Mouse (Mus musculus) forebrain, embryonic 13.5 days (tissue): Measurements from ENCODE around the gene H2al2b. TPM values are rescaled to one million over a fixed set of nuclear protein-coding genes. Genes with fewer than 3 reads are reported as not detected.
"Not testable (repeated sequence)": the region's sequence is repeated elsewhere in the genome, so short reads cannot be mapped to it uniquely, and the experiment has no call there.

Experiments
- ATAC-seq: fragments of 200-750 bp; cut with Nextera tagmentation; 2 replicates; pipeline ENCODE4 v1.8.0; 2017
- H3K27ac ChIP-seq: fragments of 300-500 bp; sonication (generic); 2 replicates; pipeline ENCODE4 v1.5.1; 2015; ENCODE audit warnings: inconsistent platforms, mild to moderate bottlenecking, moderate library complexity
- H3K27me3 ChIP-seq: fragments of 300-500 bp; sonication (generic); 2 replicates; pipeline ENCODE4 v1.6.1; 2015; ENCODE audit warnings: mild to moderate bottlenecking, inconsistent platforms
- H3K36me3 ChIP-seq: fragments of 300-500 bp; sonication (generic); 2 replicates; pipeline ENCODE4 v1.6.1; 2015; ENCODE audit warnings: mild to moderate bottlenecking, inconsistent platforms; ENCODE audit not compliant: poor library complexity, severe bottlenecking
- H3K4me1 ChIP-seq: fragments of 300-500 bp; sonication (generic); 2 replicates; pipeline ENCODE4 v1.6.1; 2015; ENCODE audit warnings: inconsistent platforms
- H3K4me2 ChIP-seq: fragments of 300-500 bp; sonication (generic); 2 replicates; pipeline ENCODE4 v1.6.1; 2015; ENCODE audit warnings: inconsistent platforms, mild to moderate bottlenecking, moderate library complexity
- H3K4me3 ChIP-seq: fragments of 300-500 bp; sonication (generic); 2 replicates; pipeline ENCODE4 v1.5.1; 2015; ENCODE audit warnings: mild to moderate bottlenecking, inconsistent platforms
- H3K9ac ChIP-seq: fragments of 300-500 bp; sonication (generic); 2 replicates; pipeline ENCODE4 v1.6.1; 2015; ENCODE audit warnings: mild to moderate bottlenecking, inconsistent platforms
- H3K9me3 ChIP-seq: fragments of 300-500 bp; sonication (generic); replicated peaks from 2 replicates; pipeline ENCODE4 v1.6.1; 2016; ENCODE audit warnings: inconsistent platforms
- WGBS: fragments of 180-500 bp; shearing (Covaris S2); methylation state at CpG from one replicate; pipeline ENCODE4 v1.1.7; 2015; 5-methylcytosine and 5-hydroxymethylcytosine counted together
- polyA plus RNA-seq: library from polyadenylated mRNA; unstranded; fragments of >200 nt; fragmentation: Nextera tagmentation; extraction: Ambion mirVana; gene quantifications from 2 replicates; pipeline ENCODE4 v1.2.1, GENCODE M21; 2015

Gene H2al2b
- not detected in 2 replicates for polyA plus RNA-seq

DNA sequence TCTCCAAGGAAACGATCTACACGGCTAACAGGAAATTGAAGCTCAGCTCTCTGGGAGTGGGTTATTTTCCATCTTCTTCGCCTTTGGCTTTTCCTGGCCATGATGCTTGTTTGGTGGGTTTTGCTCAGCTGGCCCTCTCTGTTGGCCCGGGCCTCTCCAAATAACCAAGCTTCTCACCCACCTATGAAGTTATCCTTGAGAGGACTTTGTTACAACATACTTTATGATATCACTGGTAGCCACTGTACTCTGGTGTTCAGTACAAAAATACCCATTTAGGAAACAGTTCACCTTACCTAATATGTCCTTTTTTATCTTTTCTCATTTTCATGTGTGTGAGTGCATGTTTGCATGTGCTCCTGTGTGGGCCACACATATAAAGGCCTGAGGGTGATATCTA lies at the start of gene H2al2b:
TSS of gene H2al2b (minus strand) at position 101 of the 400 bp plus-strand sequence.
- ATAC-seq, H3K36me3 ChIP-seq, H3K4me2 ChIP-seq: not testable (repeated sequence)

More for the DNA sequence above, at the start of gene H2al2b:
- not testable (repeated sequence) for H3K4me3 ChIP-seq, H3K27ac ChIP-seq, H3K4me1 ChIP-seq, H3K9me3 ChIP-seq, H3K27me3 ChIP-seq, H3K9ac ChIP-seq
- WGBS, result no CpG with 5 or more reads among the region's 4 CpGs

Other genes with a start within 250 kb of the H2al2b start
- gene H2al2c, start 121.6 kb downstream of the H2al2b start, polyA plus RNA-seq, result not detected in 2 replicates
- not detected in 2 replicates for gene Sry, start 57.0 kb downstream of the H2al2b start, polyA plus RNA-seq
- gene Gm4064, start 75.5 kb upstream of the H2al2b start, polyA plus RNA-seq, result not detected in 2 replicates
- not detected in 2 replicates for gene Rbmy, start 110.0 kb upstream of the H2al2b start, polyA plus RNA-seq
- gene Gm10256, start 110.0 kb upstream of the H2al2b start, polyA plus RNA-seq, result not detected in 2 replicates
- not detected in 2 replicates for gene Gm10352, start 180.3 kb upstream of the H2al2b start, polyA plus RNA-seq
- gene Gm29289, start 211.9 kb upstream of the H2al2b start, polyA plus RNA-seq, result not detected in 2 replicates